ENCODE assay signal across 12 mouse cellular contexts in genomic region chr17:26708993-26709590, GRCm38 (mm10). TPM values are rescaled to one million over a fixed set of nuclear protein-coding genes. Genes with fewer than 3 reads are reported as not detected.
A peak's percentile ranks its signal among the peaks of the same experiment; 100 is the strongest.
DNase-seq lines count a peak whose midpoint lies in the region; ATAC-seq and TF ChIP-seq lines count a peak whose summit lies in the region.
"Had no signal": no experiment of that assay in that cellular context is flagged by ENCODE, and none has a peak within 500 bp of the region (broad histone marks: within the 10 kb centered on the region; RNA-seq: fewer than 3 reads in every experiment).

No protein-coding gene starts in this region.

- no peaks in the 10 kb centered on the region for H3K9me3 ChIP-seq in hindbrain, embryonic 14.5 days (ENCODE audit: control insufficient read depth, low read length)
- H3K9me3 ChIP-seq in hindbrain, embryonic 12.5 days (replicated peaks): no peaks in the 10 kb centered on the region
- no peaks in the 10 kb centered on the region for H3K9me3 ChIP-seq in midbrain, postnatal 0 days (ENCODE audit: low read length)
- H3K9me3 ChIP-seq: limb, embryonic 12.5 days; neural tube, embryonic 13.5 days had no signal

- no peak for ATAC-seq in hindbrain, embryonic 14.5 days (ENCODE audit: low FRiP score)
- ATAC-seq in hindbrain, embryonic 12.5 days (ENCODE audit: low FRiP score): no peak
- no peak for ATAC-seq in midbrain, postnatal 0 days (ENCODE audit: low FRiP score)
- ATAC-seq: inflammation-experienced regulatory T-cells, adult 6 months had no signal

- TF ChIP-seq CTCF in midbrain, postnatal 0 days (IDR thresholded peaks at IDR 0.05): no peak

- WGBS in hindbrain, embryonic 14.5 days: 39% methylated on average over 9 of the region's 9 CpGs
- 51% methylated on average over 9 of the region's 9 CpGs for WGBS in hindbrain, embryonic 12.5 days
- WGBS in midbrain, postnatal 0 days: 38% methylated on average over 9 of the region's 9 CpGs

- H3K9ac ChIP-seq in hindbrain, embryonic 14.5 days: no peak overlapping the region
- no peak overlapping the region for H3K9ac ChIP-seq in hindbrain, embryonic 12.5 days
- H3K9ac ChIP-seq in midbrain, postnatal 0 days (replicated peaks; ENCODE audit: low read length, poor library complexity, severe bottlenecking): no peak overlapping the region
- H3K9ac ChIP-seq: limb, embryonic 12.5 days; neural tube, embryonic 13.5 days had no signal

- H3K4me2 ChIP-seq in hindbrain, embryonic 14.5 days (replicated peaks): peak overlapping the region; percentile 10; the same call in 1 of the 2 replicates
- H3K4me2 ChIP-seq in hindbrain, embryonic 12.5 days (replicated peaks): no peak overlapping the region
- 0 out of 2 replicates have a peak overlapping the region, but pooled peaks have one; percentile 18 for H3K4me2 ChIP-seq in midbrain, postnatal 0 days (ENCODE audit: low read depth, low read length, poor library complexity, severe bottlenecking)
- H3K4me2 ChIP-seq: limb, embryonic 12.5 days; neural tube, embryonic 13.5 days had no signal

- 0 out of 2 replicates have a peak, but pooled peaks cover 7% of the 10 kb centered on the region for H3K4me1 ChIP-seq in hindbrain, embryonic 14.5 days (replicated peaks; ENCODE audit: control insufficient read depth, insufficient read depth, low read length)
- peaks cover 7% of the 10 kb centered on the region; the same call in 1 of the 2 replicates for H3K4me1 ChIP-seq in hindbrain, embryonic 12.5 days
- H3K4me1 ChIP-seq in midbrain, postnatal 0 days (ENCODE audit: insufficient read depth, low read length): no peaks in the 10 kb centered on the region
- H3K4me1 ChIP-seq: limb, embryonic 12.5 days had no signal

- H3K27me3 ChIP-seq in hindbrain, embryonic 14.5 days (ENCODE audit: control insufficient read depth, insufficient read depth, low read length): no peaks in the 10 kb centered on the region
- no peaks in the 10 kb centered on the region for H3K27me3 ChIP-seq in hindbrain, embryonic 12.5 days
- no peaks in the 10 kb centered on the region for H3K27me3 ChIP-seq in midbrain, postnatal 0 days (ENCODE audit: insufficient read depth, low read length)
- H3K27me3 ChIP-seq: neural tube, embryonic 13.5 days had no signal

- peak overlapping the region; percentile 43; the same call in 1 of the 2 replicates for H3K27ac ChIP-seq in hindbrain, embryonic 14.5 days
- no peak overlapping the region for H3K27ac ChIP-seq in hindbrain, embryonic 12.5 days
- H3K27ac ChIP-seq in midbrain, postnatal 0 days (ENCODE audit: low read depth, low read length): peak overlapping the region; percentile 7; the same call in 1 of the 2 replicates
- H3K27ac ChIP-seq: limb, embryonic 12.5 days; neural tube, embryonic 13.5 days had no signal

- H3K36me3 ChIP-seq in hindbrain, embryonic 14.5 days (replicated peaks; ENCODE audit: control insufficient read depth, insufficient read depth): no peaks in the 10 kb centered on the region
- 0 out of 2 replicates have a peak, but pooled peaks cover 4% of the 10 kb centered on the region for H3K36me3 ChIP-seq in hindbrain, embryonic 12.5 days
- no peaks in the 10 kb centered on the region for H3K36me3 ChIP-seq in midbrain, postnatal 0 days (ENCODE audit: insufficient read depth, low read length)

- no peak overlapping the region for H3K4me3 ChIP-seq in hindbrain, embryonic 14.5 days (replicated peaks; ENCODE audit: low read length)
- no peak overlapping the region for H3K4me3 ChIP-seq in hindbrain, embryonic 12.5 days
- H3K4me3 ChIP-seq in midbrain, postnatal 0 days (ENCODE audit: low read depth, low read length): no peak overlapping the region
- H3K4me3 ChIP-seq: limb, embryonic 12.5 days; neural tube, embryonic 13.5 days had no signal

- DNase-seq in hindbrain, embryonic 14.5 days (ENCODE audit: low spot score): no peak
- DNase-seq in right cerebral cortex, adult 18-20 months: peak; percentile 76
- DNase-seq in right cerebral cortex, postnatal 10 days (ENCODE audit: low spot score in 2 of 2): no peak
- peak; percentile 43 to 56 for DNase-seq in cerebellum, postnatal 14 days
- DNase-seq in midbrain, postnatal 0 days (ENCODE audit: low spot score): peak; percentile 30
- DNase-seq in urinary bladder, postnatal 36 days (ENCODE audit: low spot score in 2 of 2): no peak
- DNase-seq: lung, postnatal 4 days; thymus, adult 18-20 months had no signal

RNA-seq across cellular contexts. Expression of gene Crebrf, which starts 6.4 kb away (rescaled TPM):
- polyA plus RNA-seq in hindbrain, embryonic 14.5 days (2014; fragmentation: Nextera tagmentation; extraction: Ambion mirVana): 10.2 and 10.5 TPM in 2 replicates
- polyA plus RNA-seq in hindbrain, embryonic 12.5 days (2016; fragmentation: Nextera tagmentation; extraction: Ambion mirVana): 7.5 and 10.4 TPM in 2 replicates
- total RNA-seq in midbrain, postnatal 0 days (2014; rRNA removed): 18.5 and 28.0 TPM in 2 replicates
- 10.2 and 11.5 TPM in 2 replicates for polyA plus RNA-seq in midbrain, postnatal 0 days (2015; fragmentation: Nextera tagmentation; extraction: Ambion mirVana)

RNA-seq across cellular contexts. Expression of gene Atp6v0e, which starts 46.1 kb away (rescaled TPM):
- polyA plus RNA-seq in hindbrain, embryonic 14.5 days (2014; fragmentation: Nextera tagmentation; extraction: Ambion mirVana): 91.3 and 106 TPM in 2 replicates
- polyA plus RNA-seq in hindbrain, embryonic 12.5 days (2016; fragmentation: Nextera tagmentation; extraction: Ambion mirVana): 108 and 111 TPM in 2 replicates
- total RNA-seq in midbrain, postnatal 0 days (2014; rRNA removed): 45.0 and 85.3 TPM in 2 replicates
- 80.6 and 86.8 TPM in 2 replicates for polyA plus RNA-seq in midbrain, postnatal 0 days (2015; fragmentation: Nextera tagmentation; extraction: Ambion mirVana)

Comparison
In these comparisons a context has a peak if more than half of its experiments do, and no peak if none do; other contexts are left out.
1. DNase-seq: peak in right cerebral cortex, adult 18-20 months (single experiment), cerebellum, postnatal 14 days (2 of 2) and midbrain, postnatal 0 days (single experiment); none in hindbrain, embryonic 14.5 days (single experiment), right cerebral cortex, postnatal 10 days (0 of 2) and urinary bladder, postnatal 36 days (0 of 2).